Mouse (Mus musculus) retina, embryonic 14.5 days (tissue): Measurements from ENCODE around the gene Gm48551.

ENCODE experiments used
- DNase-seq: peaks from one replicate; pipeline ENCODE4 v3.0.0-alpha.2; 2015; ENCODE audit warnings: low spot score

Gm48551 gene

DNA sequence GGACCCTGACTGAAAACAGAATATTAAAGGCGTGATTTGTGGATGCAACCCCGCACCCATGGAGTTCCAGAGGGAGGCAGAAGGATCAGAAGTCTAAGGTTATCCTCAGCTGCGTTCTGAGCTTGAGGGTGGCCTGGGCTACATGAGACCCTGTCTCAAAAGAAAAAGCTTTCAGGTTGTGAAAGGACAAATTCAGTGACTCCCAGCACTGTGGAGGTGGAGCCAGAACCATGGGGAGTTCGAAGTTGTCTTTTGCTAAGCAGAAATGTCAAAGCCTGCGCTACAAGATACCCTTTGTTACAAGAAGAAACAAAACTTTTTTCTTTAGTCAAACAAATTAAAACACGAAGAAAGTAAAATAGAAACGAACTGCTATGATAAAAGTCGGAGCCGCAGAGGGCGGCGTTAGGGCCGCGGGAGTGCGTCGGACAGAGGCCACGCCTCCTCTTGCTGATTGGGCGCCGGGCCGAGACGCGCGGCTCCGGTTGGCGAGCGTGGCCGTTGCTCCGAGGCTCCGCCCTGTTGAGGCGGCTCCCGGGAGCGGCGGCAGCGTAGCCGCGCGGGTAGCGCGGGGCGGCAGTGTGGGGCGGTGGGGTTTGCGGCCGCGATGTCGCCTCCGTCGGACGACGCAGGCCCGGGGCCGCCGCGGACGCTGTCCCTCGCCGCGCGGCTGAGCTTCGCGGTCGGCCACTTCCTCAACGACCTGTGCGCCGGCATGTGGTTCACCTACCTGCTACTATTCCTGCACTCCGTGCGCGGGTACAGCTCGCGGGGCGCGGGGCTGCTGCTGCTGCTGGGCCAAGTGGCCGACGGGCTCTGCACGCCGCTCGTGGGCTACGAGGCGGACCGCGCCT lies 27.0 kb upstream of the Gm48551 start, which contains the start of gene Mfsd12:
Gene Mfsd12 (plus strand): TSS at position 501 of the 854 bp plus-strand sequence.
- DNase-seq = peak; percentile 92

DNA sequence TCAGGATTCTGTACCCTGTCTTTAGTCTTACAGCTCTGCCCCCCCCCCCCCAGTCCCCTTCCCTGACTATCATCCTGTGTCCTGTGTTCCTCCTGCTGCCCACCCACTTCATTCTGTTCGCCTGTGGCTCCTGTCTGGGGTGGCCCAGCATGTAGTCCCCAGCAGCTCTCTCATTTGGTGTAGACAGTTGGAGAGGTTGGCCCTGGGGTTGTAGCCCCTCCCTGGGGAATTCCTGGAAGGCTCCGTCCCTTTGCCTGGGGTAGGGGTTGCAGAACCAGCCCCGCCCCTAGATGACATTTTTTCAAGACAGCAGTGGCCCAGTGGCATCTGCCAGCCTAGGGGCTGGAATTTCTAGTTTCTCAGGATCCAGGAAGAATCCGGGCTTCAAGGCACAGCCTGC lies 26.1 kb upstream of the Gm48551 start:
- DNase-seq = no peak

DNA sequence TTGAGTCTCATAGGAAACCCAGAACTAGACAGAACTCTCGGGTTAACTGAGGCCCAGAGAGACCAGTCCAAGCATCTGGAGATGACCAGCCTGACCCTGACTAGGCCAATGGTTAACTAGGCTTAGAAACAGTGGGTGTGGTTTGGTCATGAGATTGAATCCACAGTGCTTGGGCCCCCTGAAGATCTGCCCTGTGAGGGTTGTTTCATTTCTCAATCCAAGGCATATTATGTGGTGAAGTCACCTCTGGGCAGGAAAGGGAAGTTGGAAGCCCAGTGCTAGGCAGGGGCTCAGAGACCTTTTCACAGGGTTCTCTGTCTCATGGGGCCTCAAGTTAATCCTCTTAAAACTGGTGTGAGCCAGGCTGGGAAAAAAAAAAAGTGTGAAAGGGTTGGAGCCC lies 25.4 kb upstream of the Gm48551 start:
- DNase-seq = no peak

DNA sequence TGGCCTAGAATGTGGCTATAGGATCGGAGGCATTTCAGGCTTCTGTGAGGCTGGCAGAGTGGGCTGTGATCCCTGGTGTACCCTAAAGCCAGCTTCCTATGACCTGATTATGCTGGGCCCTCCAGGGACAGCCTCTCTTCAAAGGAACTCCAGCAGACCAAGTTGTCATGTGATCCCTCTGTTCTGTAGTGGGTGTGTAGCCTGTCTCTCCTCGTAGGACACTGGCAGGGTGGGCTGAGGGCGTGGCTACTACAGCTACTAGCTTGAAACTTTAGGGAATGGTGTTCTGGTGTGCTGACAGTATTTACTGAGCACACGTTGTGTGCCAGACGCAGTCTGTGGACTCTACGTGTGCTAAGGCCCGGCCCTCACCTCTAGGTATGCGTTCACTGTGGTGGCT lies 23.5 kb upstream of the Gm48551 start:
- DNase-seq = no peak

DNA sequence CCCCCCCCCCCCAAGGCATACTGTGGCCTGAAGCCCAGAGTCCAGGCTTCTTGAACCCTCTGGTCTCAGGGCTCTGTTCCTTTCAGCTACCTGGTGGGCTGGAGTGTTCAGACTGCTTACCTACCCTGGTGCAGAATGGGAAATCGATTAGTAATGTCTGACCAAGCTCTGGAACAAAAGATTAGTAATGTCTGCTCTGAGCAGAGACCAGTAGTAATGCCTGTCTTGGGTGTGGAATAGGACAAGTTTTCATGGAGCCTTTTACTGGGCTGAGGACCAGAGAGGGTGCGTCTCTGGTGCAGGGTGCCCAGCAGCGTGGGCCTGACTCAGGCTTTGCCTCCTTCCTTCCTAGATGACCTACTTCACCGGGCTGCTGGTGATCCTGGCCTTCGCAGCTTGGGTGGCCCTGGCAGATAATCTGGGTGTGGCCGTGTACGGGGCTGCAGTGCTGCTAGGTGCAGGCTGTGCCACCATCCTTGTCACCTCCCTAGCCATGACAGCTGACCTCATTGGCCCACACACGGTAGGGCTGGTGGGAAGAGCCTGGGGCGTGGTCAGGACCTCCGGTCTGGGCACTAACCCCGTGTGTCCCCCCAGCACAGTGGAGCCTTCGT lies 21.8 kb upstream of the Gm48551 start:
- no peak for DNase-seq

DNA sequence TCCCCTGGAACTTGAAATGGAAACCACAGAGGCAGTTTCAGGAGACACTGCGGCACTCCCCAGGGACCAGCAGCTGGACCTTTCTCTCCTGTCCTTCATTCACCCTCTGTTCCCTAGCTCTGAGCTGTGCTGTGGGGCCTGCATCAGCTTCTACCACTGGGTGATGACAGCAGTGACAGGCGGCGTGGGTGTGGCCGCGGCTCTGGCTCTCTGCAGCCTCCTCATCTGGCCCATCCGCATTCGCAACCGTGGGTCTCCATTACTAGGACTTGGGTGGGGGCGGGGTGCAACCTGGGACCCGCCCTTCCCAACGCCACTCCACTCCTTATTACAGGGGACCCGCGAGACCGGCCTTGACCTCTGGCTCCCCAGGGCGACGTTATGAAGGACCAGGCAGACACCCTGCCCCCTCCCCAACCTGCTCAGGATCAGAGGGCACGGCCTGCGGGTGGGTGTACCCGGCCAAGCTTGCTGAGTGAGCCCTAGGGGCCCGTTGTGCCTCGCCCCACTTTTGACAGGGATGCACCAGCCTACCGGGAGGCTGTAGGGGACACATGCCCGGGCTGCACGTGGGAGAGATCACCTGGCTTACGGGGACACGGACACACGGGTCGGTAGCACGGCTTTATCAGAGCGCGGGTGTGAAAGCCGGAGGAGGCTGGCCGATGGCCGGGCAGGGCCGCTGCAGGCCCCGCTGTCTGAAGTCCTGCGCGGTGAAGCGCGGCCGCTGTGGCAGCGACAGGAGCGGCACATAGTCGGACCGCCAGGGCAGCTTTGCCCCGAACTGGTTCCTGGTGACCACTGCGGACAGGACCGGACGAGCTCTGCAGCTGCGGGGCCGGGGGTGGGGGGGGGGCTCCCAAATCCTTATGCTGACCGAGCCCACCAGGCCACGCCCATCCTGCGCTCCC lies 20.6 kb upstream of the Gm48551 start:
- no peak for DNase-seq

DNA sequence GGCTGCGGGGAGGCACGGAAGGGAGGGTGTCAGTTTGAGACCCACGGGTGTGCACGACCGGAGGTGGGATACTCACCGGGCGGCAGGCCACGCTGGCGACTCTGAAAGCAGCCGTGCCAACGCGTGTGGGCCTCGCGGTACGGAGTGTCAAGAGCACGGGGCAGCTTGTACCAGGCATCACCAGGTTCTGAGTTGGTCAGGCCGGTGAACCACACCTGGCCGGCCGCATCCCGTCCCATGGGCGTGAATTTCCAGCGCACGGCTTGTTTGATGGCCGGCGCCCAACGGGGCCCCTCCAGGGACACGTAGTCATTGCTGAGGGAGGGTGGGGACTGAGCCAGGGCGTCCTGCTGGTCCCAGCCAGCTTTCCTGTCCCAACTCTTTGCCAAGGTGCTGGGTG lies 19.6 kb upstream of the Gm48551 start:
- DNase-seq = no peak

DNA sequence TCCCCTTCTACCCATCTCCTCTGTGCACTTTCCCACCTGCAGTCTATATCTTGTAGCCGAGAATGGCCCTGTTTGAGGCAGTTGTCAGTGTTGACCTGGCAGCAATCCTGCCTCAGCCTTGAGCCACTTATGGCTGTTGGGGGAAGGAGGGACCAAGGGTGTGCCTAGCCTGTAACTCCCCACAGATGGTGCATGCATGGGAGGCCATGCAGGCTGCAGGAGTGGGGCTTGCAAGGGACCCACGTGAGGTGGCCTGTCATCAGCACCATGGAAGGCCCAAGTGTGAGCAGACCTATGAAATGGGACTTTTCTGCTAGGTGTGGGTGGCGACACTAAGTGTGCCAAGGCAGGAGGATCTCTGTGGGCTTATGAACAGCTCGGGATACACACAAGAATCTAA lies 19.2 kb upstream of the Gm48551 start:
- DNase-seq = no peak

DNA sequence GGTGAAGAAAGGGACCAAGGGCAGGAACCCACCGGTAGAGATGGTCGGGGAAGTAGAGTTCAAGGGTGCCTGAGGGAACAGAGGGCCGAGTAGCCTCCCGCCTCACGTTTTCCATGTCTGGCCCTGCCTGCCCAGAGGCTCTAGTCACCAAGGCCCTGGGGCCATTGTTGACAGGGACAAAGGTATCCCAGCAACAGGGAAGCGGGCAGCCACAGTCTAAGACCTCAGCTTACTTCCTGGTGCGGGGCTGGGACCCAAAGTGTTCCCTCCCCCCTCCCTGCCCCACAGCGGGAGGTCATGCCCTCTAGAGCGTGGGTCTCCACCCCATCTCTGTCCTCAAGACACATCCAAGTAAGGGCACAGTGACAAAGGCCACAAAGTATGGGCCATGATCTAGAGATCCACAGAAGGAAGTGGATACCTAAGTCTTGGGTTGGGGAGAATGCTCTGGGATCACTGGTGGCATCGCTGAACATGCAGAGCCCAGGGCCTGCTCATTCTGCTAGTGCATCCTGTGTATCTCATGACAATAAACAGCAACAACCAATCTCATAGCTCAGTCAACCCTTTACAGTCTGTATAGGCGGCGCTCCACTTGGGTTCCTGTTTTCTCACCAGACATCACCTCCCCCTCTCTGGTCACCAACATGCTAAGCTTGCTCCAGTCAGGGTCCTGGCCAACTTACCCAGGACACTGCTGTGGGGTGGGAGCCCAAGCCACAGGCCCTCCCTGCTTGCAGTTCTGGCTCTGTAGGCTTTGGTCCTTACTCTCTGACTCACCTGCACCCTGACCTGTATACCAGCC lies 18.4 kb upstream of the Gm48551 start, which contains the start of gene 4930404N11Rik:
Gene 4930404N11Rik (minus strand): TSS at position 145 of the 805 bp plus-strand sequence.
- peak; percentile 66 for DNase-seq

DNA sequence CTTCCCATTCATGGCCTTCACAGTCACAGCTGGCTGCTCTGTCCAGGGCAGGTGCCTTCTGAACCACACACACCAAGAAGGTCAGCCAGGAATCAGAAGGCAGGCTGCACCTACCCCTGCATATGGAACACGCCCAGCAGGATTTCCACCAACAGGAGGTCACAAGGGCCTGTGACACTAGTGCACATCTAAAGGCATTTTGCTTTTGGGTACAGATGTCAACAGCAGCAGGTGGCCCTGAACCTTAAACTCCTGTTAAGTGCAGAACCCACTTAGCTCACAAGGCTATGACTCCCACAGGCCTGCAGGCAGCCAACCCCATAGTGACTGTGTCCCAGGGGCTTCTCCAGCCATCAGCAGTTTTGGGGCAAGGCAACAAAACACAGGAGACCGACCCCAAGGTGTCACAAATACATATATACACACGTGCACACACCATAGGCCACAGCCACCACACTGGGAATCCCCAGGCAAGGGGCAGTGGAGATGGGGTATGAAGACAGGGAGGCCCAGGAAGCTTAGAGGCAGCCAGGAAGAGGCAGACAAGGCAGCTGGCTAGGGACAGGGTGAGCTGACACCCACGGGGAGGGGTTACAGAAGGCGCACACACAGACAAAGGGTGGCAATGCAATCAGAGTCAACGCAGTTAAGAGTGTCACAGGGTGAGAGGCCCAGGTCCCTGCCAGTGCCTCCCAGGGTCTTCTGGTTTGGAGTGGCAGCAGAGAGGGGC lies 17.6 kb upstream of the Gm48551 start:
- DNase-seq = no peak

DNA sequence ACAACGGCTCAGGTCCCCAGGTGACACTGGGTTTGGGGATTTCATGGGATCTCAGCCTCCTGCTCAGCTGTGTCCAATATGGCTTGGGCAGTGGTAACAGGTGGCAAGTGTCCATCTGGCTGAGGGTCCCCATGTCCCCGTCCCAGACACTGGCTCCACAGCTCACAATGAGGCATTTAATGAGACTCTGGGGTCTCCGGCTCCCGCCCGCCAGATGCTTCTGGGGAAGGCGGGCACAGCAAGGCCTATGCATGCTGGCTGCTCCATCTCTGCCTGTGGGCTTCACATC lies 17.1 kb upstream of the Gm48551 start:
- no peak for DNase-seq

DNA sequence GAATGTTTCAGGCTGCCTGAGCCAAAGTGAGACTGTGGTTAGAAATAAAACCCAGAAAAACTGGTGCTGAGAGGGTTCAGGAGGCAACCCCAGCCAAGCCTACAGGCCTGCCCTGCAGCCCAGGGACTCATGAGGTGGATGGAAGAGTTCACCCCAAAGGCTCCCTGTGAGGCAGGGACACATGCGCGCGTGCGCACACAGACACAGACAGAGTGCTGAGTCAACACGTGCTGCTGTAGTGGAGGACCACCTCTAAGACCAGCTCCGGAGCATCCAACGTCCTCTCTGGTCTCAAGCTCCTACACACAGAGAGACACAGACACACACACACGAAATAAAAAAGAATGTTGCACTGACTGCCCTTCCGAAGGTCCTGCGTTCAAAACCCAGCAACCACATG lies 8.9 kb upstream of the Gm48551 start:
- no peak for DNase-seq

DNA sequence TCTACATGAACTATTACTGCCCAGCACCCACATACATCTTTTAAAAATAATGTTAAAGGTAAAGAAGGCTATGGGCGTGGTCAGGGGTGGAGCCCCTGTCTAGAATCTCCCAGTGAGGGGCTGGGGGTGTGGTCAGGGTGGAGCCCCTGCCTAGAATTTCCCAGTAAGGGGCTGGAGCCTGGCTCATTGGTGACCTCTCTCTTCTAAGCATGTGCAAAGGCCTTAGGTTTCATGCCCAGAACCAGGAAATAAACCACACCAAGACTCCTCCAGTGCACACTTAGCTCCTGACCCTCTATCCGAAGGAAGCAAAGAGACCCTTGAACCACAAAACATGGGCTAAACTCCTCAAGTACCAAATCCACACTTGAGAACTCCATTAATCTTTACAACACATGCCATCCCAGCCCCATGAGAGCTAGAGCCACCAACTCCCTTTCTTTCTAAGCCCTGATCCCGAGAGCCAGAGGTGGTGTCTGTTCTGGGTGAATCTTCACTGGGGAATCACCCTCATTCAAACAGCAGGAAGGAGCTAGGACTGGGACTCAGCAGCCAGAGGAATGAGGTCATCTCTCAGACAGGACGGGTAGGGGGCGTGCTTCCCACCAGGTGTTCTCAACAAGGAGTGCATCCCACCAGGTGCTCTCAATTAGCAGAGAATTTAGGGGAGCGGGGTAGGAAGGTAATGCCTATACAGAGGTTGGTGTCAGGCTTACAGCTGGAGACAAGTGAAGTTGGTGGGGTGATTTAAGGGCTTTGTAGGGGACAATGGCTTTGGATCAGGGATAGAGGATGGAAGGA lies 7.5 kb upstream of the Gm48551 start:
- DNase-seq = no peak

DNA sequence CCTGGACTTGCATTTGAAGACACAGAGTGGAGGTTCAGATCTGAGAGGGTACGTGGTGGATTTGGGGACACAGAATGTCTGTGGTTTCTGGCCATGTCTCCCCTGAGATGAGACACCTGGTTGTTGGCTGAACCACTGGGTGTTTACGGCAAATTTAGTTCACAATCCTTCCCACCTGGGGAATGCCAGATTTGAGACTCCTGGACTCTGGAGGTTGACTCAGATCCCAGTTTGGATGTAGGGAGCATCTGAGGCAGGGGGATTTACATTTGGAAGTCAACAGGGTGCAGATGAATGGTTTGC lies 7.0 kb upstream of the Gm48551 start:
- no peak for DNase-seq

DNA sequence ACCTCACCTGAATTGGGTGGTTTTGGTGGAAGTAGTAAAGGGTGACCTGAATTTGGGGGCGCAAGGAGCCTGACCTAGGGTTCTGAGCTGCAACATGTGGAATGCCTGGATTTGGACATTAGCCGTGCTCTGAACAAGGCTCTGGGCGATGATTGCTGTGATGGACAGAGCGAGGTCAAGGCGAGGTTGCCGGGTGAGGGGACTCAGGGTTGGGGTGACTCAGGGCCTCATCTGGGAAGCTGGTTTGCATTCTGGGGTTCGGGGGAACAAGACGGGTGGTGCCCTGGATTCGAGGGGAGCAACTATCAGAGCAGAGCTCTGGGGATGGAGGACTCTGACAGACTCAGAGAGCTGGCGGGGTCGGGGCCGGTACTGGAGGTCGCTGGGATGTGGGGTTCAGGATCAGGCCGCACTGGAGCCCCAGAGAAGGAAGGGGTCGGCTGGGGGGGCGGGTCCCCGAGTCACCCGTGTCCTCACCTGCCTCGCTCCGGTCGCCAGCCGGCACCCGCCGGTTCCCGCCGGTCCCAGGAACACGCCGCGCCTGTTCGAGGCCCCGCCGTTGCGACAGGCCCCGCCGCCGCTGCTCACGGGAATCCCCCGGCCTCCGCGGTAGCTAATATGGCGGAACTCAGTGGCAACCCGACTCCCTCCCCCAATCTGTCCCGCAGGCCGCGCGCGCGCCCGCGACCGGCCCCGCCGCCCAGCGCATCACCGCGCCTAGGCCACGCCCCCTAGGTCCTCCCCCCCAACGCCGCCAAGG lies 6.3 kb upstream of the Gm48551 start, which contains the start of gene Fzr1:
Gene Fzr1 (minus strand): TSS at position 724 of the 760 bp plus-strand sequence.
- no peak for DNase-seq

DNA sequence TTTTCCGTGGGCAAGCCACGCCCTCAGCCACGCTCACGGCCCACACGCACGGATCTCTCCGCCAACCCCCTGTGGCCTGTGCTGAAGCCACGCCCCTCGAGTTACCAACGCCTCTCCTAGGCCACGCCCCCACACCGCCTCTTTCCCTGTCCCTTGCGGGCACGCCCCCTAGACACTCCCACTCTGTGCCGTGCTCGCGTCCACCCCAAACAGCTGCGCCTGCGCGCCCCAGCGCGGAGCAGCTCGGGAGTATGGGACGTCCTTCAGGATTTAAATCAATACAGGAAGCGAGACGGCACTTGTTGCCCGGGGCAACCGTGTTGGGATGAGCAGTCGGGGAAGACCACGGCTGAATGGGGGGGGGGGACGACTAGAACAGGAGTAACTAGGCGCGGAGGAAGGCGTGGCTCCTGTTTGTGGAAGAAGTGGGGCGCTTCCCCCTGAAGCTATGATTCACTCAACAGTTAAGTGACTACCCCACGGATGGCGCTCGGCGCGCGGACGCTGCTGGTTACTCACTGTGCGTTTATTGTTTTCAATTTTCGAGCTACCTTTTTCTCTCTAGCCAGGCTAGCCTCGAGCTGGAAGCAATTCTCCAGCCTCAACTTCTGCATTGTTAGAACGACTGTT lies 5.6 kb upstream of the Gm48551 start:
- peak; percentile 100 for DNase-seq

DNA sequence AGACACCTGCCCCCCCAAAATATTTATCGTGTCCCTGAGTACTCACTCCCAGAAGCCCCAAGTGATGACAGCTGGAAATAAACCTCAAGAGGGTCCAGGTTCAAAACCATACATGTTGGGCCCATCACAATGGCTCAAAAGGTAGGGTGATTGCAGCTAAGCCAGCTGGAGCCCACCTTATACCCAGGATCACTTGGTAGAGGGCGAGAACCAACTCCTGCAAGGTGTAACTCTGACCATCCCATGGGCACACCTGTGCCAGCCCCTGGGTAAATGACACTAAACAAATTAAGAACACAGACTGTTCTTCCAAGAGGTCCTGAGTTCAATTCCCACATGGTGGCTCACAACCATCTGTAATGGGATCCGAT lies 5.1 kb upstream of the Gm48551 start:
- DNase-seq = no peak

DNA sequence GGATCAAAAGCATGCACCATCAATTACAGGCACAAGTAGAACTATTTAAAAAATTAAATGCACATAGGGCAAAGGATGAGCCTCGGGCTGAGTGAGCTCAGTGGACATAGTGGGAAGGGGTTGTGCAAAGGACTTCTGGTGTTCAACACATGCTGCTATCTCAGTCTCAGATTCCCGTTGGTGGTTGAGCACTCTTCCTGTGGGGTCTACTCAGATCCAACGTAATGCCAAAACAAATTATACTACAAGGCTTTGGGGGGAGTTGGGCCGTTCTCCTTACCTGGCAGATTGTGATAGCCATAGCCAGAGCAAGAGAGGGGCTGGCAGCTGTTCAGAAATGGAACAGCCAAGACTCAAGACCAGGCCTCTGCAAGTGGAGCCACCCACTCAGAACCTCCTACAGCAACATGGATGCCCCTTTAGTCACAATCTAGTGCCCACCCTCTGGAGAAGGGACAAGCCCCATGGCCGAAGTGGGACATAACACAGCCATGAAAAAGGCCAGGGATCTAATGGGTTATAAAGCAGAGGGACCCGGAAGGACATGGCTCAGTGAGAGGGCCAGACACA lies 4.4 kb upstream of the Gm48551 start:
- DNase-seq = no peak

DNA sequence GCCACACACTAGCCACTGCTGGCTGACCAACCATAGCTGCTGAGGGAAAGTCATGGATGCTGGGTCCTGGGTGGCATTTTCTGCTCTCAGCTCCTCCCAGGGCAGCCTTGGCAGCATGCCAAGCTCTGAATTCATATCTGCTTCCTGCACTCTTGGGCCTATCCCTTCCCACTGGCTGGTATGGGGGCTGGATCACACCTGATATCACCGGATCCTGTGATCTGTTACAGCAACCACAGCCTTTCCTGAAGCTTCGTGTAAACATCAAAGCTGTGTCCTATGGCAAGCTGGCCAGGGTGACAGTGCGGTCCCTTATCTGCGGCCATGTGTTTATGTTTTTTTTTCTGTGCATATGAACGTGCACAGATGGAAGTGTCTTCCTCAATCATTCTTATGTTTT lies 2.2 kb upstream of the Gm48551 start:
- no peak for DNase-seq
